Comparison of ENCODE assay signal across 8 mouse cellular contexts in the genomic region with DNA sequence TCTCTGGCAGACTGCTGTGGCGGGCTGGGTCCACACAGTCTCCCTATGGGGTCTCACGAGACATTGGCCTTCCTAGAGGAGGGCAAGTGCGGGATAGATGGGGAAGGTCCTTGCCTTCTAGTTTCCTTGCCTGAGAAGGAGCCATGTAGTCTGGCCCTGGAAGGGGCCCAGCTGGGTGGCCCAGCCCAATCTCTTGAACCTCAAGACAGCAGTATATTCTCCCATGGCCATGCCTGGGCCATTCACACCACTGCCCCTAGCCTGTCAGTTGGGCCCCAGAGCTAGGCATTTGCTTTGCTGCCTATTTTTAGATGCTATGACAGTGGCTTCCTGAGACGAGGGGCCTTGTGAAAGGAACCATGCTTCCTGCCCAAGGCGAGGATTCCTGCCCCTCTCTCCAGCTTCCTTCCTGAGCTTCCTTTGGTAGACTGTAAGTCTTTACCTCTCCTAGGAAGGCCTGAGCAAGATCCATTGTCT. TPM values are rescaled to one million over a fixed set of nuclear protein-coding genes. Genes with fewer than 3 reads are reported as not detected.
DNase-seq lines count a peak whose midpoint lies in the region; ATAC-seq and TF ChIP-seq lines count a peak whose summit lies in the region.

No protein-coding gene starts in this region.

- peaks cover 84% of the 10 kb centered on the region for H3K79me2 ChIP-seq in macrophage (ENCODE audit: inconsistent target)

- peak; percentile 16 for ATAC-seq in granulocyte monocyte progenitor cell, adult 5-6 weeks (replicated peaks; ENCODE audit: poor library complexity, severe bottlenecking)
- no peak for ATAC-seq in inflammation-experienced regulatory T-cells, adult 6 months

- peak overlapping the region; percentile 69 for H3K27ac ChIP-seq in left cerebral cortex, adult 2 months
- H3K27ac ChIP-seq in macrophage = peak overlapping the region; percentile 86

- no peak for DNase-seq in left cerebral cortex, adult 2 months (ENCODE audit: extremely low spot score in 1 of 2, low spot score in 2 of 2)
- no peak for DNase-seq in left cerebral cortex, adult 9 months (ENCODE audit: low spot score in 2 of 2)
- DNase-seq in kidney, adult 8-10 months = peak; percentile 49 to 63
- DNase-seq in layer of hippocampus, postnatal 14 days (ENCODE audit: low spot score in 2 of 2) = no peak
- no peak for DNase-seq in frontal cortex, postnatal 14 days (ENCODE audit: low spot score in 2 of 2)

- no peaks in the 10 kb centered on the region for H3K36me3 ChIP-seq in macrophage (ENCODE audit: inconsistent target)

- WGBS in macrophage (ENCODE audit: missing documents) = 35% methylated on average over 5 of the region's 5 CpGs

- H3K4me3 ChIP-seq in left cerebral cortex, adult 2 months = no peak overlapping the region
- H3K4me3 ChIP-seq in macrophage (ENCODE audit: inconsistent target) = no peak overlapping the region

- intact Hi-C loops in left cerebral cortex, adult 2 months (cut with DNase I) = no loop called here

- no peak for TF ChIP-seq CTCF in left cerebral cortex, adult 2 months (IDR thresholded peaks at IDR 0.05)

RNA-seq across cellular contexts. Expression of a gene that starts 5.7 kb away (rescaled TPM):
- total RNA-seq in left cerebral cortex, adult 2 months (2021) = 100 to 1,000 TPM; 380 to 388 TPM
- 63.8 and 77.3 TPM in 2 replicates for total RNA-seq in granulocyte monocyte progenitor cell, adult 5-6 weeks (2014; fragmentation: Nextera tagmentation)
- 159 and 201 TPM in 2 replicates for total RNA-seq in granulocyte monocyte progenitor cell, adult 5-6 weeks (2017)
- total RNA-seq in macrophage (2018; cell fraction: chromatin; rRNA removed) = 100 to 1,000 TPM in 1 of 26 experiments, 10 to 100 TPM in 25; 16.9 to 122 (median 35.5) TPM
- total RNA-seq in macrophage (2018; cell fraction: cytosol; rRNA removed) = 100 to 1,000 TPM; 101 to 168 (median 133) TPM
- 100 to 1,000 TPM in 16 of 26 experiments, 10 to 100 TPM in 10; 64.2 to 209 (median 121) TPM for total RNA-seq in macrophage (2018; cell fraction: nucleus; rRNA removed)
- 105 to 150 TPM (median 143 TPM) in 3 replicates for polyA plus RNA-seq in macrophage (2018)
- 100 to 1,000 TPM; 495 to 503 TPM for total RNA-seq in layer of hippocampus, postnatal 14 days (2021)
- 100 to 1,000 TPM; 237 to 292 (median 262) TPM for polyA plus RNA-seq in inflammation-experienced regulatory T-cells, adult 6 months (2017; shearing (Covaris generic))

RNA-seq across cellular contexts. Expression of a gene that starts 10.8 kb away (rescaled TPM):
- total RNA-seq in left cerebral cortex, adult 2 months (2021) = 10 to 100 TPM; 38.0 to 41.5 TPM
- total RNA-seq in granulocyte monocyte progenitor cell, adult 5-6 weeks (2014; fragmentation: Nextera tagmentation) = 28.1 and 62.3 TPM in 2 replicates
- total RNA-seq in granulocyte monocyte progenitor cell, adult 5-6 weeks (2017) = 33.9 and 45.6 TPM in 2 replicates
- 10 to 100 TPM in 16 of 26 experiments, 1 to 10 TPM in 10; 3.8 to 29.1 (median 11.1) TPM for total RNA-seq in macrophage (2018; cell fraction: chromatin; rRNA removed)
- 10 to 100 TPM in 22 of 26 experiments, 1 to 10 TPM in 4; 6.4 to 19.3 (median 16.0) TPM for total RNA-seq in macrophage (2018; cell fraction: cytosol; rRNA removed)
- total RNA-seq in macrophage (2018; cell fraction: nucleus; rRNA removed) = 10 to 100 TPM in 23 of 26 experiments, 1 to 10 TPM in 3; 5.4 to 31.7 (median 18.3) TPM
- polyA plus RNA-seq in macrophage (2018) = 11.1 to 20.1 TPM (median 14.3 TPM) in 3 replicates
- total RNA-seq in layer of hippocampus, postnatal 14 days (2021) = 10 to 100 TPM; 51.8 to 56.9 TPM
- polyA plus RNA-seq in inflammation-experienced regulatory T-cells, adult 6 months (2017; shearing (Covaris generic)) = 10 to 100 TPM; 35.5 to 40.4 (median 37.4) TPM

RNA-seq across cellular contexts. Expression of a gene that starts 36.2 kb away (rescaled TPM):
- not detected for total RNA-seq in left cerebral cortex, adult 2 months (2021)
- total RNA-seq in granulocyte monocyte progenitor cell, adult 5-6 weeks (2014; fragmentation: Nextera tagmentation) = not detected in 2 replicates
- not detected in 2 replicates for total RNA-seq in granulocyte monocyte progenitor cell, adult 5-6 weeks (2017)
- total RNA-seq in macrophage (2018; cell fraction: chromatin; rRNA removed) = under 1 TPM in 1 of 26 experiments, not detected in 25; 0.35 TPM
- not detected for total RNA-seq in macrophage (2018; cell fraction: cytosol; rRNA removed)
- total RNA-seq in macrophage (2018; cell fraction: nucleus; rRNA removed) = not detected
- polyA plus RNA-seq in macrophage (2018) = not detected in 3 replicates
- total RNA-seq in layer of hippocampus, postnatal 14 days (2021) = under 1 TPM; 0.24 to 0.44 TPM
- under 1 TPM in 1 of 3 experiments, not detected in 2; 0.68 TPM for polyA plus RNA-seq in inflammation-experienced regulatory T-cells, adult 6 months (2017; shearing (Covaris generic))

RNA-seq across cellular contexts. Expression of a gene that starts 47.9 kb away (rescaled TPM):
- 1 to 10 TPM in 1 of 2 experiments, under 1 TPM in 1; 0.61 to 1.2 TPM for total RNA-seq in left cerebral cortex, adult 2 months (2021)
- not detected in 2 replicates for total RNA-seq in granulocyte monocyte progenitor cell, adult 5-6 weeks (2014; fragmentation: Nextera tagmentation)
- total RNA-seq in granulocyte monocyte progenitor cell, adult 5-6 weeks (2017) = not detected in 2 replicates
- total RNA-seq in macrophage (2018; cell fraction: chromatin; rRNA removed) = 1 to 10 TPM in 4 of 26 experiments, under 1 TPM in 7, not detected in 15; 0.31 to 4.2 (median 0.82) TPM
- total RNA-seq in macrophage (2018; cell fraction: cytosol; rRNA removed) = under 1 TPM in 24 of 26 experiments, not detected in 2; 0.03 to 0.24 (median 0.09) TPM
- total RNA-seq in macrophage (2018; cell fraction: nucleus; rRNA removed) = 1 to 10 TPM in 1 of 26 experiments, under 1 TPM in 4, not detected in 21; 0.15 to 1.2 (median 0.67) TPM
- 0.07 to 0.32 TPM in 2 of 3 replicates, not detected in the other for polyA plus RNA-seq in macrophage (2018)
- 1 to 10 TPM; 1.0 to 1.6 TPM for total RNA-seq in layer of hippocampus, postnatal 14 days (2021)
- polyA plus RNA-seq in inflammation-experienced regulatory T-cells, adult 6 months (2017; shearing (Covaris generic)) = under 1 TPM in 2 of 3 experiments, not detected in 1; 0.19 to 0.42 TPM

RNA-seq across cellular contexts. Expression of a gene that starts 53.4 kb away (rescaled TPM):
- under 1 TPM in 1 of 2 experiments, not detected in 1; 0.07 TPM for total RNA-seq in left cerebral cortex, adult 2 months (2021)
- 140 and 158 TPM in 2 replicates for total RNA-seq in granulocyte monocyte progenitor cell, adult 5-6 weeks (2014; fragmentation: Nextera tagmentation)
- total RNA-seq in granulocyte monocyte progenitor cell, adult 5-6 weeks (2017) = 95.1 and 117 TPM in 2 replicates
- total RNA-seq in macrophage (2018; cell fraction: chromatin; rRNA removed) = 10 to 100 TPM in 22 of 26 experiments, 1 to 10 TPM in 4; 3.4 to 54.6 (median 29.8) TPM
- total RNA-seq in macrophage (2018; cell fraction: cytosol; rRNA removed) = 10 to 100 TPM; 10.3 to 29.2 (median 21.3) TPM
- 10 to 100 TPM in 24 of 26 experiments, 1 to 10 TPM in 2; 8.3 to 55.5 (median 26.9) TPM for total RNA-seq in macrophage (2018; cell fraction: nucleus; rRNA removed)
- 12.2 to 22.1 TPM (median 14.6 TPM) in 3 replicates for polyA plus RNA-seq in macrophage (2018)
- under 1 TPM in 1 of 2 experiments, not detected in 1; 0.19 TPM for total RNA-seq in layer of hippocampus, postnatal 14 days (2021)
- 100 to 1,000 TPM; 280 to 663 (median 591) TPM for polyA plus RNA-seq in inflammation-experienced regulatory T-cells, adult 6 months (2017; shearing (Covaris generic))

Comparison
In these comparisons a context has a peak if more than half of its experiments do, and no peak if none do; other contexts are left out.
1. DNase-seq: peak in kidney, adult 8-10 months (2 of 2); none in left cerebral cortex, adult 2 months (0 of 2), left cerebral cortex, adult 9 months (0 of 2), layer of hippocampus, postnatal 14 days (0 of 2) and frontal cortex, postnatal 14 days (0 of 2).